Mouse (Mus musculus) liver, embryonic 11.5 days (tissue): Measurements from ENCODE around the gene Pspc1. TPM values are rescaled to one million over a fixed set of nuclear protein-coding genes. Genes with fewer than 3 reads are reported as not detected.
"Not testable (repeated sequence)": the region's sequence is repeated elsewhere in the genome, so short reads cannot be mapped to it uniquely, and the experiment has no call there.

Experiments
- ATAC-seq: fragments of 200-750 bp; cut with Nextera tagmentation; replicated peaks from 2 replicates; pipeline ENCODE4 v1.8.0; 2017; ENCODE audit warnings: moderate number of reproducible peaks, mild to moderate bottlenecking, moderate TSS enrichment, moderate library complexity; ENCODE audit not compliant: low FRiP score
- DNase-seq: peaks from one replicate; pipeline ENCODE4 v3.0.0-alpha.2; 2017; ENCODE audit warnings: low spot score
- H3K27ac ChIP-seq: fragments of 300-500 bp; sonication (generic); 2 replicates; pipeline ENCODE4 v1.5.1; 2014; ENCODE audit warnings: mild to moderate bottlenecking, low read depth, low read length, control low read depth
- H3K27me3 ChIP-seq: fragments of 300-500 bp; sonication (generic); replicated peaks from 2 replicates; pipeline ENCODE4 v1.6.1; 2014; ENCODE audit warnings: low read length, mixed read lengths; ENCODE audit not compliant: control insufficient read depth, insufficient read depth
- H3K36me3 ChIP-seq: fragments of 300-500 bp; sonication (generic); 2 replicates; pipeline ENCODE4 v1.6.1; 2014; ENCODE audit warnings: mild to moderate bottlenecking, low read length, moderate library complexity, mixed read lengths; ENCODE audit not compliant: control insufficient read depth, insufficient read depth
- H3K4me1 ChIP-seq: fragments of 300-500 bp; sonication (generic); replicated peaks from 2 replicates; pipeline ENCODE4 v1.6.1; 2014; ENCODE audit warnings: low read length, mixed read lengths; ENCODE audit not compliant: control insufficient read depth, insufficient read depth
- H3K4me2 ChIP-seq: fragments of 300-500 bp; sonication (generic); 2 replicates; pipeline ENCODE4 v1.6.1; 2014; ENCODE audit warnings: mild to moderate bottlenecking, control low read depth, moderate library complexity
- H3K4me3 ChIP-seq: fragments of 300-500 bp; sonication (generic); 2 replicates; pipeline ENCODE4 v1.5.1; 2014; ENCODE audit warnings: low read depth, low read length, control low read depth
- H3K9ac ChIP-seq: fragments of 300-500 bp; sonication (generic); 2 replicates; pipeline ENCODE4 v1.6.1; 2014; ENCODE audit warnings: low read depth, low read length, control low read depth
- H3K9me3 ChIP-seq: fragments of 300-500 bp; sonication (generic); 2 replicates; pipeline ENCODE4 v1.6.1; 2016; ENCODE audit warnings: low read length, inconsistent platforms, mixed read lengths; ENCODE audit not compliant: control insufficient read depth
- WGBS: fragments of 180-500 bp; shearing (Covaris S2); extraction: QIAGEN DNeasy Blood & Tissue Kit; methylation state at CpG from one replicate; pipeline ENCODE4 v1.1.7; 2014; 5-methylcytosine and 5-hydroxymethylcytosine counted together
- polyA plus RNA-seq: library from polyadenylated mRNA; unstranded; fragments of >200 nt; fragmentation: Nextera tagmentation; extraction: Ambion mirVana; gene quantifications from 2 replicates; pipeline ENCODE4 v1.2.1, GENCODE M21; 2014

Gene Pspc1
- polyA plus RNA-seq, 1 experiment from 2014 or later, result 33.8 TPM

- no peak overlapping the region for H3K27ac ChIP-seq
- H3K27me3 ChIP-seq, result no peaks in the 10 kb centered on the region
- peaks cover 19% of the 10 kb centered on the region for H3K36me3 ChIP-seq
- H3K4me2 ChIP-seq, result no peak overlapping the region
- DNase-seq, result peak; percentile 46
- WGBS, result 50% methylated on average over 2 of the region's 2 CpGs
- no peak for ATAC-seq
- H3K4me1 ChIP-seq, result no peaks in the 10 kb centered on the region
- H3K9ac ChIP-seq, result no peak overlapping the region
- H3K9me3 ChIP-seq, result no peaks in the 10 kb centered on the region
- no peak overlapping the region for H3K4me3 ChIP-seq
Observed at GRCm38 (mm10) chr14:56793243-56793642, 15.1 kb upstream of the Pspc1 start.

GRCm38 (mm10) chr14:56784575-56784974, 6.5 kb upstream of the Pspc1 start:
- H3K4me2 ChIP-seq, result no peak overlapping the region
- 63% methylated on average over 1 of the region's 1 CpGs for WGBS
- ATAC-seq, result no peak

GRCm38 (mm10) chr14:56778933-56779300, 801 bp upstream of the Pspc1 start:
- Histone ChIP-seq H3K27me3 (no peaks in the 10 kb centered on the region), H3K36me3 (peaks cover 3% of the 10 kb centered on the region; the same call in 1 of the 2 replicates), H3K4me2 (peak overlapping the region; percentile 90), H3K4me3 (peak overlapping the region; percentile 99), H3K9ac (peak overlapping the region; percentile 98), H3K4me1 (peaks cover 23% of the 10 kb centered on the region), H3K27ac (peak overlapping the region; percentile 96), H3K9me3 (no peaks in the 10 kb centered on the region)
- WGBS, result 38% methylated on average over 3 of the region's 3 CpGs
- 0 out of 2 replicates have a peak, but pooled peaks have one; percentile 15 for ATAC-seq
- DNase-seq, result no peak

More at GRCm38 (mm10) chr14:56784575-56784974, 6.5 kb upstream of the Pspc1 start:
- Histone ChIP-seq H3K9me3 (no peaks in the 10 kb centered on the region), H3K36me3 (no peaks in the 10 kb centered on the region), H3K4me3 (no peak overlapping the region), H3K27ac (no peak overlapping the region), H3K4me1 (peaks cover under 1% of the 10 kb centered on the region; the same call in 1 of the 2 replicates), H3K9ac (no peak overlapping the region), H3K27me3 (no peaks in the 10 kb centered on the region)
- DNase-seq, result no peak

- no peaks in the 10 kb centered on the region for H3K27me3 ChIP-seq
- peak overlapping the region; percentile 90 for H3K4me2 ChIP-seq
- no peaks in the 10 kb centered on the region for H3K9me3 ChIP-seq
- under 1% methylated on average over 71 of the region's 71 CpGs for WGBS
- peak; percentile 79 for DNase-seq
- peaks cover 23% of the 10 kb centered on the region for H3K4me1 ChIP-seq
- H3K9ac ChIP-seq, result peak overlapping the region; percentile 98
- H3K27ac ChIP-seq, result peak overlapping the region; percentile 96
- peak; percentile 59 for ATAC-seq
- peak overlapping the region; percentile 99 for H3K4me3 ChIP-seq
- peaks cover 3% of the 10 kb centered on the region; the same call in 1 of the 2 replicates for H3K36me3 ChIP-seq
Observed at GRCm38 (mm10) chr14:56777360-56778136, 568 bp downstream of the Pspc1 start.

- Histone ChIP-seq H3K27me3 (no peaks in the 10 kb centered on the region), H3K27ac (no peak overlapping the region), H3K4me3 (peak overlapping the region; percentile 99), H3K4me1 (peaks cover 23% of the 10 kb centered on the region), H3K9ac (peak overlapping the region; percentile 98), H3K4me2 (peak overlapping the region; percentile 90), H3K36me3 (peaks cover 6% of the 10 kb centered on the region; the same call in 1 of the 2 replicates), H3K9me3 (no peaks in the 10 kb centered on the region)
- 24% methylated on average over 11 of the region's 11 CpGs for WGBS
- ATAC-seq, result no peak
- DNase-seq, result no peak
Observed at GRCm38 (mm10) chr14:56776571-56777238, 1.4 kb downstream of the Pspc1 start.

- peaks cover 23% of the 10 kb centered on the region for H3K4me1 ChIP-seq
- peaks cover 11% of the 10 kb centered on the region; the same call in 1 of the 2 replicates for H3K36me3 ChIP-seq
- no peak for ATAC-seq
- H3K9me3 ChIP-seq, result no peaks in the 10 kb centered on the region
- H3K4me3 ChIP-seq, result peak overlapping the region; percentile 34
- peak overlapping the region; percentile 90 for H3K4me2 ChIP-seq
- H3K27me3 ChIP-seq, result no peaks in the 10 kb centered on the region
- H3K9ac ChIP-seq, result no peak overlapping the region
- no peak overlapping the region for H3K27ac ChIP-seq
- no peak for DNase-seq
- WGBS, result 60% methylated on average over 4 of the region's 4 CpGs
Observed at GRCm38 (mm10) chr14:56775416-56775815, 2.7 kb downstream of the Pspc1 start.

- H3K27ac ChIP-seq, H3K4me3 ChIP-seq, ATAC-seq, DNase-seq, H3K9ac ChIP-seq, H3K4me1 ChIP-seq, H3K9me3 ChIP-seq, H3K27me3 ChIP-seq, H3K4me2 ChIP-seq: not testable (repeated sequence)
- 72% methylated on average over 2 of the region's 2 CpGs for WGBS
- peaks cover 22% of the 10 kb centered on the region for H3K36me3 ChIP-seq
Observed at GRCm38 (mm10) chr14:56766438-56766837, 11.7 kb downstream of the Pspc1 start.

- not testable (repeated sequence) for DNase-seq, H3K4me1 ChIP-seq
- peaks cover 29% of the 10 kb centered on the region for H3K36me3 ChIP-seq
Observed at GRCm38 (mm10) chr14:56765117-56765516, 13.0 kb downstream of the Pspc1 start.

More at GRCm38 (mm10) chr14:56765117-56765516, 13.0 kb downstream of the Pspc1 start:
- H3K27ac ChIP-seq, ATAC-seq, H3K4me3 ChIP-seq, H3K27me3 ChIP-seq, H3K4me2 ChIP-seq, H3K9me3 ChIP-seq, H3K9ac ChIP-seq: not testable (repeated sequence)
- WGBS, result 73% methylated on average over 2 of the region's 3 CpGs
